Mouse (Mus musculus) midbrain, embryonic 10.5 days (tissue): ENCODE data around the gene Ap2a2. TPM values are rescaled to one million over a fixed set of nuclear protein-coding genes. Genes with fewer than 3 reads are reported as not detected.
"Not testable (repeated sequence)": the region's sequence is repeated elsewhere in the genome, so short reads cannot be mapped to it uniquely, and the experiment has no call there.

Experiments used
- DNase-seq: peaks from one replicate; pipeline ENCODE4 v3.0.0-alpha.2; 2017; ENCODE audit warnings: low spot score
- H3K27ac ChIP-seq: fragments of 300-500 bp; sonication (generic); replicated peaks from 2 replicates; pipeline ENCODE4 v1.5.1; 2016; ENCODE audit warnings: mild to moderate bottlenecking
- H3K27me3 ChIP-seq: fragments of 300-500 bp; sonication (generic); 2 replicates; pipeline ENCODE4 v1.6.1; 2016; ENCODE audit warnings: low read depth, mild to moderate bottlenecking; ENCODE audit not compliant: poor library complexity, severe bottlenecking
- H3K36me3 ChIP-seq: fragments of 300-500 bp; sonication (generic); 2 replicates; pipeline ENCODE4 v1.6.1; 2016; ENCODE audit warnings: mild to moderate bottlenecking, moderate library complexity
- H3K4me1 ChIP-seq: fragments of 300-500 bp; sonication (generic); 2 replicates; pipeline ENCODE4 v1.6.1; 2016
- H3K4me3 ChIP-seq: fragments of 300-500 bp; sonication (generic); 2 replicates; pipeline ENCODE4 v1.5.1; 2016; ENCODE audit warnings: mild to moderate bottlenecking, moderate library complexity
- H3K9me3 ChIP-seq: fragments of 300-500 bp; sonication (generic); replicated peaks from 2 replicates; pipeline ENCODE4 v1.6.1; 2016; ENCODE audit warnings: mild to moderate bottlenecking
- WGBS: fragments of 180-500 bp; shearing (Covaris S2); methylation state at CpG from one replicate; pipeline ENCODE4 v1.1.7; 2016; 5-methylcytosine and 5-hydroxymethylcytosine counted together
- polyA plus RNA-seq: library from polyadenylated mRNA; unstranded; fragments of >200 nt; fragmentation: Nextera tagmentation; extraction: Ambion mirVana; gene quantifications from 2 replicates; pipeline ENCODE4 v1.2.1, GENCODE M21; 2016

Ap2a2 gene
- polyA plus RNA-seq, 1 experiment from 2014 or later, result 104 TPM

DNA sequence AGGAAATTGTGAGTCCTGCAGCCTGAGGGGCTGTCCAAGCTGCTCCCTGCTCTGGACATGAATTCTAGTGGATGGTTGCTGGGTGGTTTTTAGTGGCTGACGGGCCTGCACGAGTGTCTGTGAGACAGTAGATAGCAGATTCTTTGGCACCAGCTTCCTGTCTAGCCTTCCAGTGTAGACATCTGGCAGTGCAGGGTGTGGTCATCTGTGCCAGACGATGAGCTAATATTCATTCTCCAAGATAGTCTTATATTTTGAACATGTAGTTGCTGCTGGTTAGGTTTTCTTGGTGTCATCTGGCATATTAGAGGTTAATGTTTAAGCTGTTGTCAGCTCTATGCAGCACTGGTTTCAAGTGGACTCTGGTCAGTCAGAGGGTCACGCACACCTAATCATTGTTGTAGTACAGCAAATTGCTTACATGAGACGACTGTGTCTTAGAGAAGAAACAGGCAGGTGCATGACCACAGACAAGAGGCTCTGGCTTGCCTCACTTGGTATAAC lies 52.4 kb downstream of the Ap2a2 start:
- no peak for DNase-seq
- peaks cover 98% of the 10 kb centered on the region for H3K36me3 ChIP-seq
- H3K4me1 ChIP-seq, result no peaks in the 10 kb centered on the region
- no peaks in the 10 kb centered on the region for H3K27me3 ChIP-seq
- WGBS, result 93% methylated on average over 5 of the region's 5 CpGs
- H3K4me3 ChIP-seq, result no peak overlapping the region
- no peaks in the 10 kb centered on the region for H3K9me3 ChIP-seq
- no peak overlapping the region for H3K27ac ChIP-seq

DNA sequence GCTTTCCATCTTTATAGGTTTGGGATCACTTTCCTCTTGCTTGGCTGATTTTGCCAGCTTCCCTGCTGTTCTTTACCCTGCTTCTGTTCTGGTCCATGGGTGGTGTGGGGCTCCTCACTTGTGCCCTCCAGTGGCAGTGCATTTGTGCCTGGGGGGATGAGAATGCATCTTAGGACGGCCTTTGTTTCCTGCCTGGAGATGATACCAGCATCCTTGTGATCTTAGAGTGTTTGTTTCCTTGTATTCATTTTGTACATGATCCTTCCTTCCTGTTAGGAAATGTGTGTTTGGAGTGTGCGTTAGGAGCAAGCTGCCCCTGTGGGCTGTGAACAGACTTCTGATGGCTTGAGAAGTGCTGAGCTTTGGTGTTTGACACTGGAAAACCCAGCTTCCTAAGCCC lies 62.2 kb downstream of the Ap2a2 start:
- no peak overlapping the region for H3K27ac ChIP-seq
- H3K27me3 ChIP-seq, result no peaks in the 10 kb centered on the region
- peaks cover 98% of the 10 kb centered on the region for H3K36me3 ChIP-seq
- no peaks in the 10 kb centered on the region for H3K4me1 ChIP-seq
- WGBS, result 88% methylated on average over 2 of the region's 2 CpGs
- H3K4me3 ChIP-seq, result no peak overlapping the region
- no peak for DNase-seq
- no peaks in the 10 kb centered on the region for H3K9me3 ChIP-seq

DNA sequence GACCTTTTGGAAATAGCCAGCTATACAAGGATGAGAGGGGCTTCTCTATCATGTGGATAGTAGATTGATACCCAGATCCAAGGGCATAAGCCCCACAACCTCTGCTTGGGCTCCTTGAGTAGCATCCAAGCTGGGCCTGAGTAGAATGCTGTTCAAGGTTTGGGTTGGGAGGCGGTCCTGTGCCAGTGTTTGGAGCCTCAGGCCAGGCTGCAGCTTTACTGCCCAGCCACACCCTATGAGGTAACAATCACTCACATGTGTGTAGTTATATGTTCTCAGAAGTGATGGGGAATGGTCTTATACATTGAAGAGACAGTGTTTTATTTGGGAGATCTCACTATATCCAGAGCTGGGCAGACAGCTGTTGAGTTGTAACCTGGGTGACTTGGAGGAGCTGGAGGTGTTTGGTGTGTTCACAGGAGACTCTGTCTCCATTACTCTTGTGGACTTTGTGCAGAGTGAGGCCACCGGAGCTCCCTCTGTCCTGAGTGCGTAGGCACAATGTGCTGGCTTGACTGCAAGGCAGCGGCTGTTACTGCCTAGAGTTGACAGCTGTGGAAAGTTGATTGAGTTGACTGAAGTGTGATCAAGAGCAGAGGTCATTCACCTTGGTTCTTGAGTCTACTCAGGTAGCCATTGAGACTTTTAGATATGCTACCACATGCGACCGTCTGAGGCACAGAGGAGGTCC lies 63.3 kb downstream of the Ap2a2 start:
- peaks cover 99% of the 10 kb centered on the region for H3K36me3 ChIP-seq

GRCm38 (mm10) chr7:141628018-141628417 lies 66.0 kb downstream of the Ap2a2 start:
- Histone ChIP-seq H3K36me3 (peaks cover 99% of the 10 kb centered on the region), H3K9me3 (no peaks in the 10 kb centered on the region), H3K4me3 (no peak overlapping the region), H3K4me1 (no peaks in the 10 kb centered on the region), H3K27ac (no peak overlapping the region), H3K27me3 (no peaks in the 10 kb centered on the region)
- WGBS, result 92% methylated on average over 2 of the region's 2 CpGs
- DNase-seq, result no peak

More for the DNA sequence above, 63.3 kb downstream of the Ap2a2 start:
- no peak for DNase-seq
- H3K27me3 ChIP-seq, result no peaks in the 10 kb centered on the region
- WGBS, result 94% methylated on average over 6 of the region's 6 CpGs
- H3K4me1 ChIP-seq, result no peaks in the 10 kb centered on the region
- no peaks in the 10 kb centered on the region for H3K9me3 ChIP-seq
- H3K4me3 ChIP-seq, result no peak overlapping the region
- H3K27ac ChIP-seq, result no peak overlapping the region

GRCm38 (mm10) chr7:141629241-141629640 lies 67.3 kb downstream of the Ap2a2 start:
- H3K4me3 ChIP-seq, result no peak overlapping the region
- no peaks in the 10 kb centered on the region for H3K9me3 ChIP-seq
- peaks cover 100% of the 10 kb centered on the region for H3K36me3 ChIP-seq
- H3K27me3 ChIP-seq, result no peaks in the 10 kb centered on the region
- no peaks in the 10 kb centered on the region for H3K4me1 ChIP-seq
- 95% methylated on average over 3 of the region's 3 CpGs for WGBS
- DNase-seq, result no peak
- H3K27ac ChIP-seq, result no peak overlapping the region

GRCm38 (mm10) chr7:141638077-141638476 lies 76.1 kb downstream of the Ap2a2 start:
- H3K27me3 ChIP-seq, H3K9me3 ChIP-seq, H3K27ac ChIP-seq, H3K4me1 ChIP-seq, H3K4me3 ChIP-seq, DNase-seq: not testable (repeated sequence)
- peaks cover 20% of the 10 kb centered on the region for H3K36me3 ChIP-seq
- WGBS, result 77% methylated on average over 2 of the region's 3 CpGs

- H3K4me3 ChIP-seq, H3K27me3 ChIP-seq, DNase-seq, H3K27ac ChIP-seq, H3K4me1 ChIP-seq, H3K9me3 ChIP-seq: not testable (repeated sequence)
- peaks cover 13% of the 10 kb centered on the region for H3K36me3 ChIP-seq
- WGBS, result 90% methylated on average over 6 of the region's 8 CpGs
These were observed 76.8 kb downstream of the Ap2a2 start for GRCm38 (mm10) chr7:141638513-141639334.

DNA sequence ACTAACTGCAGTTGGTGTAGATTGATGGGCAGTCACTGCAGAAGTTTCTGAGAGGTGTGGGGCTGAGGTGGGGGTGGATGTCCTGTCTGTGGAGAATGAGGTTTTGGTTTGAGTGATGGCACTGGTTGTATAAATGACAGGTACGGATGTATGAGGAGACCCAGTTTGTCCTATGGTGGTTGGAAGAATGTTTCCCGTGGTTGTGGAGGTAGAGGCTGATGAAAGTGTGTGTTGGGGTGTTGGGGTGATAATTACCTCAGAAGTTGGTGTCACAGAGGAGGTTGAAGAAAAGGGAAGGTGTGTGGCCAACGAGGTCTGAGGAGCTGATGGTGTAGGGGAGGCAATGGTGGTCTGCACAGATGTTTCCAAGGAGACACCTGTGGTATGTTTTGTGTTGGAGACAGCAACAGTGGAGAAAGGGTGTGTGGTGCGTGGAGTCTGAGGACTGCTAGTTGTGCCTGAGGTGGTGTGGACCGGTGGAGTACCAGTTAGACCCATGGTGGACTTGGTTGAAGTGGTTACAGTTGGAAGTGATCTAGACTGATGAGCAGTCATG lies 77.4 kb downstream of the Ap2a2 start:
- not testable (repeated sequence) for H3K36me3 ChIP-seq, H3K27ac ChIP-seq, H3K27me3 ChIP-seq, H3K4me1 ChIP-seq, H3K9me3 ChIP-seq, DNase-seq, H3K4me3 ChIP-seq
- WGBS, result 83% methylated on average over 5 of the region's 5 CpGs

DNA sequence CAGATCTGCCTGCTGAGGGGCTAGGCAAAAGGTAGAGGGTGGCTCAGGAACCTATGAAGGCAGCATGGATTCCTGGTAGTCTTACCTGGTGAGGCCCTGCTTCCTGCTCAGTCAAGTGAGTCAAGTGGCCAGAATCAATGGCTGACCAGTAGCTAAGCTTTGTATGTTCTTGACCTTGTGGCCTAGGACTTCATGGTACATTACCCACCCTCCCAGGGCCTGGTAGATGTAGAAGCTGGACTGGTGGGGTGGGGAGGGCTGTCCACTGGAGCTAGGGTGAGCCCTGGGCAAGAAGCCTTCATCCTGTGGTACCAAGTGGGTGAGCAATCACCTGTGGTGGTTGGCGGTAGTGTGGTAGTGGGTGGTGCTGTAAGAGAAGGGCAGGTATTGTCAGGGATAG lies 80.4 kb downstream of the Ap2a2 start:
- no peak for DNase-seq
- no peak overlapping the region for H3K4me3 ChIP-seq
- no peaks in the 10 kb centered on the region for H3K36me3 ChIP-seq
- WGBS, result 83% methylated on average over 1 of the region's 1 CpGs
- H3K27ac ChIP-seq, result no peak overlapping the region
- peaks cover 8% of the 10 kb centered on the region for H3K4me1 ChIP-seq
- H3K27me3 ChIP-seq, result no peaks in the 10 kb centered on the region
- H3K9me3 ChIP-seq, result no peaks in the 10 kb centered on the region

DNA sequence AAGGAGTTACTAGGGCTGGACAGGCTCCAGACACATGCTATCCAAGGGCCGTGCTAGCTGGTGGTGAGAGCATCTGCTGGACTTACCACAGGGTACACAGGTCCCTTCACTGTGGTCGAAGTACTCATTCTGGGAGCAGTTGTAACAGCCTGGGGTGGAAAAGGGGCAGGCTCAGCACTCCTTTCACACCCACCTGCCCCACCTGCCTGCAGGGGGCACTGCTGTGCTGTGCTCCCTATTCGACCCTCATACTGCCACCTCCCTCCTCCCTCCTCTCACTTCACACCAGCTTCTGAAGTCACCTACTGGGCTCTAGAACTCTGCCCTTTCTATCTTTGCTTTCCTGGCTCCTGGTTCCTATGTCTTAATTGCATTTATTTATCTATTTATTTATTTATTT lies 81.2 kb downstream of the Ap2a2 start:
- Histone ChIP-seq H3K27me3 (no peaks in the 10 kb centered on the region), H3K9me3 (no peaks in the 10 kb centered on the region), H3K36me3 (no peaks in the 10 kb centered on the region), H3K4me3 (no peak overlapping the region), H3K27ac (no peak overlapping the region), H3K4me1 (peaks cover 8% of the 10 kb centered on the region)
- WGBS, result 63% methylated on average over 3 of the region's 3 CpGs
- DNase-seq, result peak; percentile 26

DNA sequence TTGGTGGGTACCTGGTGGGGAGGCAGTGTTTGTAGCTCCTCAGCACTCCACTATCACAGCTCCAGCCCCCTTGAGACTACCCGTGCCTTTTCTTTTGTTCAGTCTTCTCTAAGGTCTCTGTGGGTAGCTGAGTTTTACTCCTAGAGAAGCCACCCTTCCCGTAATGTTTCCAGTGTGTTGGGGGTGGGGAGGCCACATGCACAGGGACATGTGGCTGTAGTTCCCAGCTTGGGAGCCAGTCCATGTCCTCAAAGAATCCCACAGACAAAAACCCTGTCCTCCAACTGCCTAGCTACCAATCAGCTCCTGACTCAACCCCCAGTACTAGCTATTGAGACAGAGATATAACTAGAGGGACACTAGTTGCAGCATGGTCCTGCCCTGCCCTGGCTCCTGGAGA lies 85.1 kb downstream of the Ap2a2 start:
- WGBS, result 77% methylated on average over 2 of the region's 2 CpGs

GRCm38 (mm10) chr7:141647815-141648214 lies 85.8 kb downstream of the Ap2a2 start:
- WGBS, result 85% methylated on average over 11 of the region's 11 CpGs
- Histone ChIP-seq H3K9me3 (no peaks in the 10 kb centered on the region), H3K4me3 (no peak overlapping the region), H3K36me3 (no peaks in the 10 kb centered on the region), H3K27ac (no peak overlapping the region), H3K4me1 (peaks cover 8% of the 10 kb centered on the region), H3K27me3 (no peaks in the 10 kb centered on the region)
- DNase-seq, result no peak

More for the DNA sequence above, 85.1 kb downstream of the Ap2a2 start:
- Histone ChIP-seq H3K27ac (no peak overlapping the region), H3K9me3 (no peaks in the 10 kb centered on the region), H3K27me3 (no peaks in the 10 kb centered on the region), H3K4me1 (peaks cover 9% of the 10 kb centered on the region), H3K4me3 (no peak overlapping the region), H3K36me3 (no peaks in the 10 kb centered on the region)
- no peak for DNase-seq

DNA sequence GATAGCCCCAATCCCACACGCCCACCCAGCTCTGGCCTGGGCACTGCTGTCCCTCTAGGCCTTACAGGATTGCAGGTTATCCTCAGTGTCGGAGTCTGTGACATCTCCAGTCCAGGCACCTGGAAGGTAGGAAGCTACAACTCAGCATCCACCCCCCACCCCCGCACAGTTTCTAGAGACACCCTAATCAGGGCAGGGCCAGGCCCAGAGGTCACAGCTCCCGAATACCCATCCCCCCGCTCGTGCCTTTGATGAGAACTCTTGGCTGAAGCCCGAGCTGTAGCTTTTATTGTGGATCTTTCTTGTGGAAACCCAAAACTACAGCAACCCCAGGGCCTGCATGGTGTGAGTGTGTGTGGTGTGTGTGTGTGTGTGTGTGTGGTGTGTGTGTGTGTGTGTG lies 90.2 kb downstream of the Ap2a2 start:
- Histone ChIP-seq H3K4me3 (no peak overlapping the region), H3K27me3 (no peaks in the 10 kb centered on the region), H3K27ac (peak overlapping the region; percentile 42; the same call in 1 of the 2 replicates), H3K9me3 (no peaks in the 10 kb centered on the region), H3K36me3 (no peaks in the 10 kb centered on the region), H3K4me1 (peaks cover 19% of the 10 kb centered on the region)
- WGBS, result 50% methylated on average over 7 of the region's 7 CpGs
- no peak for DNase-seq
